ENCODE assay signal across 22 mouse cellular contexts in genomic region chr17:28707136-28707627, GRCm38 (mm10). TPM values are rescaled to one million over a fixed set of nuclear protein-coding genes. Genes with fewer than 3 reads are reported as not detected.
DNase-seq lines count a peak whose midpoint lies in the region; ATAC-seq and TF ChIP-seq lines count a peak whose summit lies in the region.
"Had no signal": no experiment of that assay in that cellular context is flagged by ENCODE, and none has a peak within 500 bp of the region (broad histone marks: within the 10 kb centered on the region; RNA-seq: fewer than 3 reads in every experiment).

No protein-coding gene starts in this region.

- peaks cover 46% of the 10 kb centered on the region for H3K4me1 ChIP-seq in kidney, adult 2 months (ENCODE audit: control insufficient read depth, insufficient read depth, low read length)
- peaks cover 11 to 14% of the 10 kb centered on the region in 2 experiments for H3K4me1 ChIP-seq in MEL (ENCODE audit: control insufficient read depth in 1 of 2, insufficient read depth in 2 of 2, low read length in 2 of 2)
- H3K4me1 ChIP-seq in embryonic facial prominence, embryonic 15.5 days, result peaks cover 19% of the 10 kb centered on the region
- peaks cover 87% of the 10 kb centered on the region for H3K4me1 ChIP-seq in megakaryocyte, embryonic 14.5 days
- H3K4me1 ChIP-seq: forebrain, embryonic 13.5 days had no signal

- WGBS in kidney, adult 2 months, result 73% methylated on average over 3 of the region's 3 CpGs
- WGBS in embryonic facial prominence, embryonic 15.5 days, result 70% methylated on average over 3 of the region's 3 CpGs

- no peaks in the 10 kb centered on the region for H3K9me3 ChIP-seq in MEL (replicated peaks; ENCODE audit: insufficient read depth, low read length)
- H3K9me3 ChIP-seq in embryonic facial prominence, embryonic 15.5 days (replicated peaks), result no peaks in the 10 kb centered on the region
- no peaks in the 10 kb centered on the region for H3K9me3 ChIP-seq in megakaryocyte, embryonic 14.5 days
- H3K9me3 ChIP-seq: forebrain, embryonic 13.5 days; heart, embryonic 13.5 days; hindbrain, embryonic 13.5 days; limb, embryonic 10.5 days; liver, embryonic 13.5 days; lung, embryonic 15.5 days; neural tube, embryonic 13.5 days had no signal

- peak overlapping the region; percentile 30 for H3K27ac ChIP-seq in kidney, adult 2 months (ENCODE audit: insufficient read depth, low read depth, low read length)
- H3K27ac ChIP-seq in MEL (ENCODE audit: control insufficient read depth, low read depth, low read length), result no peak overlapping the region
- H3K27ac ChIP-seq in embryonic facial prominence, embryonic 15.5 days (replicated peaks), result peak overlapping the region; percentile 55
- H3K27ac ChIP-seq: forebrain, embryonic 13.5 days; heart, embryonic 13.5 days; hindbrain, embryonic 13.5 days; limb, embryonic 10.5 days; liver, embryonic 13.5 days; lung, embryonic 15.5 days; neural tube, embryonic 13.5 days had no signal

- H3K36me3 ChIP-seq in kidney, adult 2 months (ENCODE audit: control insufficient read depth, insufficient read depth, low read length), result no peaks in the 10 kb centered on the region
- peaks cover 2 to 36% of the 10 kb centered on the region in 2 experiments; a peak in 3 of 4 replicates for H3K36me3 ChIP-seq in MEL (ENCODE audit: control insufficient read depth in 1 of 2, insufficient read depth in 2 of 2, low read length in 2 of 2)
- H3K36me3 ChIP-seq in embryonic facial prominence, embryonic 15.5 days, result no peaks in the 10 kb centered on the region
- peaks cover 78% of the 10 kb centered on the region for H3K36me3 ChIP-seq in megakaryocyte, embryonic 14.5 days (replicated peaks; ENCODE audit: low read length)
- H3K36me3 ChIP-seq: hindbrain, embryonic 13.5 days; lung, embryonic 15.5 days; neural tube, embryonic 13.5 days had no signal

- no peak for TF ChIP-seq EP300 in MEL (IDR thresholded peaks at IDR 0.05; ENCODE audit: low read depth in 1 of 2, low read length in 2 of 2)

- H3K27me3 ChIP-seq in kidney, adult 2 months (replicated peaks; ENCODE audit: control insufficient read depth, insufficient read depth, low read length), result no peaks in the 10 kb centered on the region
- H3K27me3 ChIP-seq in MEL (ENCODE audit: control insufficient read depth in 1 of 2, insufficient read depth in 2 of 2, low read length in 2 of 2), result no peaks in the 10 kb centered on the region
- no peaks in the 10 kb centered on the region for H3K27me3 ChIP-seq in embryonic facial prominence, embryonic 15.5 days
- no peaks in the 10 kb centered on the region for H3K27me3 ChIP-seq in megakaryocyte, embryonic 14.5 days (replicated peaks)
- H3K27me3 ChIP-seq: forebrain, embryonic 13.5 days; heart, embryonic 13.5 days; hindbrain, embryonic 13.5 days; liver, embryonic 13.5 days; lung, embryonic 15.5 days; neural tube, embryonic 13.5 days had no signal

- TF ChIP-seq RAD21 in MEL (IDR thresholded peaks at IDR 0.05; ENCODE audit: low read depth, low read length), result no peak

- peaks cover 59% of the 10 kb centered on the region for H3K79me2 ChIP-seq in MEL (ENCODE audit: control insufficient read depth, insufficient read depth, low read length, poor library complexity)

- TF ChIP-seq POLR2A in kidney, adult 2 months (IDR thresholded peaks at IDR 0.05; ENCODE audit: low read depth, low read length), result no peak
- no peak for TF ChIP-seq POLR2A in MEL (IDR thresholded peaks at IDR 0.05; ENCODE audit: control insufficient read depth in 1 of 2, insufficient read depth in 1 of 2, low read depth in 1 of 2, low read length in 2 of 2, poor library complexity in 1 of 2)

- no peak overlapping the region for H3K4me3 ChIP-seq in kidney, adult 2 months (ENCODE audit: insufficient read depth, low read depth, low read length)
- H3K4me3 ChIP-seq in MEL (ENCODE audit: control insufficient read depth in 1 of 2, insufficient read depth in 1 of 2, low read depth in 2 of 2, low read length in 2 of 2), result no peak overlapping the region
- no peak overlapping the region for H3K4me3 ChIP-seq in embryonic facial prominence, embryonic 15.5 days (replicated peaks)
- H3K4me3 ChIP-seq in megakaryocyte, embryonic 14.5 days (replicated peaks), result peak overlapping the region; percentile 85
- H3K4me3 ChIP-seq: erythroblast, embryonic 14.5 days; forebrain, embryonic 13.5 days; heart, embryonic 13.5 days; hindbrain, embryonic 13.5 days; limb, embryonic 10.5 days; liver, embryonic 13.5 days; lung, embryonic 15.5 days; neural tube, embryonic 13.5 days had no signal

- DNase-seq in kidney, adult 2 months, result peak; percentile 25
- DNase-seq in kidney, postnatal 4 days, result no peak
- DNase-seq in MEL (ENCODE audit: low read depth, low spot score), result peak; percentile 43
- DNase-seq in frontal cortex, postnatal 36 days (ENCODE audit: low spot score in 2 of 2), result no peak
- DNase-seq in ovary, postnatal 14 days (ENCODE audit: low spot score), result no peak
- DNase-seq: adrenal gland, postnatal 25 days; cerebellum, adult 11-12 months; cerebellum, postnatal 14 days; embryo, embryonic 11 days; kidney, adult 18-20 months; kidney, postnatal 14 days; liver, embryonic 13.5 days; thymus, postnatal 36 days had no signal

- TF ChIP-seq CTCF in kidney, adult 2 months (conservative IDR thresholded peaks at IDR 0.05; ENCODE audit: insufficient read depth, insufficient read length, low read depth, low read length), result no peak
- no peak for TF ChIP-seq CTCF in MEL (IDR thresholded peaks at IDR 0.05 in 2 of 3, conservative IDR thresholded peaks at IDR 0.05 in 1 of 3; ENCODE audit: control insufficient read depth in 1 of 3, insufficient read depth in 1 of 3, low read depth in 2 of 3, low read length in 3 of 3, poor library complexity in 1 of 3, severe bottlenecking in 1 of 3)

- H3K9ac ChIP-seq in MEL (ENCODE audit: control insufficient read depth, low read depth, low read length, poor library complexity, severe bottlenecking), result no peak overlapping the region
- no peak overlapping the region for H3K9ac ChIP-seq in embryonic facial prominence, embryonic 15.5 days
- H3K9ac ChIP-seq: forebrain, embryonic 13.5 days; heart, embryonic 13.5 days; hindbrain, embryonic 13.5 days; liver, embryonic 13.5 days; lung, embryonic 15.5 days; neural tube, embryonic 13.5 days had no signal

- no peak for ATAC-seq in embryonic facial prominence, embryonic 15.5 days (ENCODE audit: insufficient number of reproducible peaks, low FRiP score, low TSS enrichment, low read depth)
- ATAC-seq: forebrain, embryonic 13.5 days had no signal

- H3K4me2 ChIP-seq in embryonic facial prominence, embryonic 15.5 days (replicated peaks), result no peak overlapping the region
- H3K4me2 ChIP-seq: forebrain, embryonic 13.5 days; heart, embryonic 13.5 days; hindbrain, embryonic 13.5 days; liver, embryonic 13.5 days; lung, embryonic 15.5 days; neural tube, embryonic 13.5 days had no signal

TF ChIP-seq in MEL, 35 proteins besides CTCF, POLR2A, EP300 and RAD21 (continues in another document):
- TF ChIP-seq USF1 (IDR thresholded peaks at IDR 0.05; ENCODE audit: low read depth, low read length), result no peak
- TF ChIP-seq UBTF (IDR thresholded peaks at IDR 0.05; ENCODE audit: borderline replicate concordance, insufficient read depth, low read depth, low read length), result no peak
- no peak for TF ChIP-seq ZNF384 (IDR thresholded peaks at IDR 0.05; ENCODE audit: low read depth, low read length)
- TF ChIP-seq ELF1 (IDR thresholded peaks at IDR 0.05; ENCODE audit: low read depth, low read length), result no peak
- no peak for TF ChIP-seq MAFK (IDR thresholded peaks at IDR 0.05; ENCODE audit: borderline replicate concordance, low read depth, low read length)
- no peak for TF ChIP-seq TCF12 (IDR thresholded peaks at IDR 0.05; ENCODE audit: low read depth, low read length)
- TF ChIP-seq JUND (IDR thresholded peaks at IDR 0.05; ENCODE audit: low read depth, low read length), result no peak
- TF ChIP-seq ZC3H11A (IDR thresholded peaks at IDR 0.05; ENCODE audit: low read depth, low read length), result no peak
- TF ChIP-seq HCFC1 (IDR thresholded peaks at IDR 0.05; ENCODE audit: low read depth, low read length), result no peak
- no peak for TF ChIP-seq E2F4 (IDR thresholded peaks at IDR 0.05; ENCODE audit: borderline replicate concordance, low read depth, low read length)
- no peak for TF ChIP-seq GATA1 (IDR thresholded peaks at IDR 0.05; ENCODE audit: low read depth, low read length)
- no peak for TF ChIP-seq NELFE (IDR thresholded peaks at IDR 0.05; ENCODE audit: low read depth, low read length)
- TF ChIP-seq MYB (IDR thresholded peaks at IDR 0.05; ENCODE audit: low read depth, low read length), result no peak
- no peak for TF ChIP-seq SMC3 (IDR thresholded peaks at IDR 0.05; ENCODE audit: low read depth, low read length)
- TF ChIP-seq POLR2AphosphoS2 (IDR thresholded peaks at IDR 0.05; ENCODE audit: low read length), result no peak
- no peak for TF ChIP-seq ETS1 (IDR thresholded peaks at IDR 0.05; ENCODE audit: low read depth, low read length)
- TF ChIP-seq BHLHE40 (IDR thresholded peaks at IDR 0.05; ENCODE audit: borderline replicate concordance, low read depth, low read length), result no peak

RNA-seq across cellular contexts. Expression of gene Mapk14, which starts 16.1 kb away (rescaled TPM):
- 92.2 and 97.3 TPM in 2 replicates for polyA plus RNA-seq in kidney, adult 2 months (2012; rRNA removed)
- 61.5 and 67.3 TPM in 2 replicates for total RNA-seq in MEL (2012; rRNA removed)
- 10 to 100 TPM in 1 of 2 experiments, not detected in 1; 93.2 TPM for polyA plus RNA-seq in MEL (2012; ENCODE audit: insufficient read depth in 1 of 2, insufficient read length in 2 of 2, low read depth in 1 of 2, low replicate concordance in 2 of 2, missing spikeins in 1 of 2)
- 46.7 and 48.1 TPM in 2 replicates for polyA plus RNA-seq in embryonic facial prominence, embryonic 15.5 days (2015; fragmentation: Nextera tagmentation; extraction: Ambion mirVana)
- polyA plus RNA-seq in megakaryocyte, embryonic 14.5 days (2012; ENCODE audit: insufficient read depth, low replicate concordance), result 23.4 and 34.8 TPM in 2 replicates

RNA-seq across cellular contexts. Expression of gene Slc26a8, which starts 17.1 kb away (rescaled TPM):
- 0.86 and 0.91 TPM in 2 replicates for polyA plus RNA-seq in kidney, adult 2 months (2012; rRNA removed)
- 0.58 and 0.69 TPM in 2 replicates for total RNA-seq in MEL (2012; rRNA removed)
- 1 to 10 TPM in 1 of 2 experiments, not detected in 1; 1.6 TPM for polyA plus RNA-seq in MEL (2012; ENCODE audit: insufficient read depth in 1 of 2, insufficient read length in 2 of 2, low read depth in 1 of 2, low replicate concordance in 2 of 2, missing spikeins in 1 of 2)
- polyA plus RNA-seq in embryonic facial prominence, embryonic 15.5 days (2015; fragmentation: Nextera tagmentation; extraction: Ambion mirVana), result 0.35 and 0.80 TPM in 2 replicates
- 1.2 and 1.4 TPM in 2 replicates for polyA plus RNA-seq in megakaryocyte, embryonic 14.5 days (2012; ENCODE audit: insufficient read depth, low replicate concordance)

RNA-seq across cellular contexts. Expression of gene AC170998.1, which starts 18.7 kb away (rescaled TPM):
- 0.63 and 0.94 TPM in 2 replicates for polyA plus RNA-seq in kidney, adult 2 months (2012; rRNA removed)
- 0.42 and 0.92 TPM in 2 replicates for total RNA-seq in MEL (2012; rRNA removed)
- polyA plus RNA-seq in MEL (2012; ENCODE audit: insufficient read depth in 1 of 2, insufficient read length in 2 of 2, low read depth in 1 of 2, low replicate concordance in 2 of 2, missing spikeins in 1 of 2), result under 1 TPM in 1 of 2 experiments, not detected in 1; 0.42 TPM
- 2.3 and 3.4 TPM in 2 replicates for polyA plus RNA-seq in embryonic facial prominence, embryonic 15.5 days (2015; fragmentation: Nextera tagmentation; extraction: Ambion mirVana)
- polyA plus RNA-seq in megakaryocyte, embryonic 14.5 days (2012; ENCODE audit: insufficient read depth, low replicate concordance), result not detected in 2 replicates
- polyA plus RNA-seq: erythroblast, embryonic 14.5 days had no signal

Comparison
In these comparisons a context has a peak if more than half of its experiments do, and no peak if none do; other contexts are left out.
1. DNase-seq: peak in kidney, adult 2 months (single experiment) and MEL (single experiment); none in kidney, postnatal 4 days (0 of 2), frontal cortex, postnatal 36 days (0 of 2) and ovary, postnatal 14 days (single experiment).